Mouse (Mus musculus) lung, postnatal 0 days (tissue): ENCODE measurements at regions not wholly inside any gene's neighbourhood (a gene's known extent, or its start where the extent isn't known, plus 50 kb on each side); places are given as distances from the start of the nearest gene placed in this dataset.

Experiments
- ATAC-seq: fragments of 200-750 bp; cut with Nextera tagmentation; 2 replicates; pipeline ENCODE4 v1.8.0; 2017; ENCODE audit warnings: moderate library complexity
- DNase-seq: peaks from one replicate; pipeline ENCODE4 v3.0.0-alpha.2; 2016; ENCODE audit warnings: low spot score
- H3K27ac ChIP-seq: fragments of 300-500 bp; sonication (generic); 2 replicates; pipeline ENCODE4 v1.5.1; 2014; ENCODE audit warnings: antibody characterized with exemption, mild to moderate bottlenecking, low read length, mixed read lengths
- H3K27me3 ChIP-seq: fragments of 300-500 bp; sonication (generic); replicated peaks from 2 replicates; pipeline ENCODE4 v1.6.1; 2014; ENCODE audit warnings: low read length, mixed read lengths; ENCODE audit not compliant: insufficient read depth
- H3K36me3 ChIP-seq: fragments of 300-500 bp; sonication (generic); 2 replicates; pipeline ENCODE4 v1.6.1; 2014; ENCODE audit warnings: low read length, mixed read lengths; ENCODE audit not compliant: insufficient read depth
- H3K4me1 ChIP-seq: fragments of 300-500 bp; sonication (generic); 2 replicates; pipeline ENCODE4 v1.6.1; 2014; ENCODE audit warnings: antibody characterized with exemption, low read depth, low read length, mixed read lengths; ENCODE audit not compliant: insufficient read depth
- H3K4me2 ChIP-seq: fragments of 300-500 bp; sonication (generic); replicated peaks from 2 replicates; pipeline ENCODE4 v1.6.1; 2014; ENCODE audit warnings: low read depth, mild to moderate bottlenecking, low read length, moderate library complexity, mixed read lengths
- H3K4me3 ChIP-seq: fragments of 300-500 bp; sonication (generic); 2 replicates; pipeline ENCODE4 v1.5.1; 2014; ENCODE audit warnings: low read depth, low read length
- H3K9ac ChIP-seq: fragments of 300-500 bp; sonication (generic); replicated peaks from 2 replicates; pipeline ENCODE4 v1.6.1; 2014; ENCODE audit warnings: low read depth, mild to moderate bottlenecking
- H3K9me3 ChIP-seq: fragments of 300-500 bp; sonication (generic); 2 replicates; pipeline ENCODE4 v1.6.1; 2016; ENCODE audit warnings: low read length, mixed read lengths
- CTCF ChIP-seq: IDR thresholded peaks from 2 replicates; pipeline ENCODE4 v1.5.1; 2016; ENCODE audit warnings: antibody characterized with exemption, mild to moderate bottlenecking
- EP300 ChIP-seq: IDR thresholded peaks from 2 replicates; pipeline ENCODE4 v1.6.1; 2016; ENCODE audit warnings: antibody characterized with exemption, mild to moderate bottlenecking, control low read depth
- WGBS: fragments of 180-500 bp; shearing (Covaris S2); extraction: QIAGEN DNeasy Blood & Tissue Kit; methylation state at CpG from one replicate; pipeline ENCODE4 v1.1.7; 2014; 5-methylcytosine and 5-hydroxymethylcytosine counted together

DNA sequence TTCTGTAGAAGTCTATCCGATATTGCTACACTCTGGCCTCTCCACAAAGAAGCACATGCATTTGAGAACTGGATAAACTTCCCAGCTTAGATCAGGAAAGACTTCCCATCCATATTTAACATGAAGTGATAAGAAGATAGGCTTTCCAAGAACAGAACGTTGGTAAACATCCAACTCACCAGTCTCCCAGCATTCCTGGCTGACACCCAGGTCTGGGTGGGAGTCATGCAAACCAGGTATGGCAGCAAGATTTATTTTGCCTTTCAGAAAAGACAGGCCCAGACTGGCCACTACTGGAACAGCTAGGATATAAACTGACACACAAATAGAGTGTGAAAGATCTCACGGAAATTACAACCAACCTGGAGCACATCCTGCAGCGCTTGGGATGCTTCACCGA lies 459.6 kb downstream of the Psat1 start:
- no peak for TF ChIP-seq CTCF
- TF ChIP-seq EP300: no peak
- H3K4me3 ChIP-seq: no peak overlapping the region
- no peaks in the 10 kb centered on the region for H3K4me1 ChIP-seq
- H3K36me3 ChIP-seq: no peaks in the 10 kb centered on the region
- whole genome bisulfite sequencing: 77% methylated on average over 5 of the region's 5 CpGs
- no peaks in the 10 kb centered on the region for H3K27me3 ChIP-seq
- no peak overlapping the region for H3K4me2 ChIP-seq
- DNase-seq (no peak), ATAC-seq (no peak)
- H3K27ac ChIP-seq: no peak overlapping the region
- H3K9ac ChIP-seq: no peak overlapping the region
- H3K9me3 ChIP-seq: no peaks in the 10 kb centered on the region

DNA sequence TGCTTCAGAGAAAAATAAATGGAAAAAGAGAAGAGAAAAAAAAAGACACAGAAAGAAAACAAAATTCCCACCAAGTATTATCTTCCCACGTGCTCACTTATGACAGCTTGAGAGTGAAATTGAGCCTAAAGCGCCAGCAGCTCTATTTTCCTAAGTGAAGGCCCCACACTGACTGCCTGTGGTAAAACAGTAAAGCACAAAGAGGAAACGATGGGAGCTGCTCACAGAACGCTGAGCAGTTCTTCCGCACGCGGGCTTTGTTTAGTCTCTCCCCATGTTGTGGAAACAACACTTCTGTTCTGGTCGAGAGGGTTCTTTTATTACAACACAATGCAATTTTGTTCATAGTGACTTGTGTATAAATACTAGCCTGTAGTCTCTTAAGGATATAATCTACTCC lies 465.5 kb downstream of the Psat1 start:
- Histone ChIP-seq H3K4me3 (no peak overlapping the region), H3K27me3 (no peaks in the 10 kb centered on the region), H3K4me1 (no peaks in the 10 kb centered on the region), H3K36me3 (no peaks in the 10 kb centered on the region), H3K4me2 (no peak overlapping the region), H3K27ac (no peak overlapping the region), H3K9ac (no peak overlapping the region), H3K9me3 (no peaks in the 10 kb centered on the region)
- whole genome bisulfite sequencing: 44% methylated on average over 8 of the region's 8 CpGs
- DNase-seq (peak; percentile 6), ATAC-seq (no peak; the same call in 1 of the 2 replicates)
- no peak for TF ChIP-seq EP300
- no peak for TF ChIP-seq CTCF

DNA sequence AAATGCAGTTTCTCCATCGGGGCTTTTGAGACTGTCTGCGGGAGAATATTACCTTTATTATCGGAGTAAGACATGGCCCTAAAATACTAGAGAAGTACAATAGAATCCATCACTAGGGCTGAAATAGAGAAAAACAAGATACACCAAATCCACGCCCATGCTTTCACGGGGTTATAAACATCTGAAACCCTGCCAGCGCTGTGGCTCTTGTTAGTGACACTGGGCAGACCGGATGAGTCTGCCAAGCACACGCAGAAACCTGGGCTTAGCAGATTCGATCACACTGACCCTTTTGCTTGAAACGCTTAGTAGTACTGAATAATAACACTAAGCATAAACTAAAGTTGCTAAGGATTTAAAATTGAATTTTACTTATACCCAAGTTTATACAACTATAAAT lies 477.6 kb downstream of the Psat1 start:
- Histone ChIP-seq H3K9me3 (no peaks in the 10 kb centered on the region), H3K4me1 (no peaks in the 10 kb centered on the region), H3K36me3 (no peaks in the 10 kb centered on the region), H3K27ac (no peak overlapping the region), H3K9ac (no peak overlapping the region), H3K4me3 (no peak overlapping the region), H3K27me3 (no peaks in the 10 kb centered on the region), H3K4me2 (no peak overlapping the region)
- no peak for DNase-seq
- ATAC-seq: no peak
- WGBS: 83% methylated on average over 10 of the region's 10 CpGs
- TF ChIP-seq CTCF (no peak), EP300 (no peak)

DNA sequence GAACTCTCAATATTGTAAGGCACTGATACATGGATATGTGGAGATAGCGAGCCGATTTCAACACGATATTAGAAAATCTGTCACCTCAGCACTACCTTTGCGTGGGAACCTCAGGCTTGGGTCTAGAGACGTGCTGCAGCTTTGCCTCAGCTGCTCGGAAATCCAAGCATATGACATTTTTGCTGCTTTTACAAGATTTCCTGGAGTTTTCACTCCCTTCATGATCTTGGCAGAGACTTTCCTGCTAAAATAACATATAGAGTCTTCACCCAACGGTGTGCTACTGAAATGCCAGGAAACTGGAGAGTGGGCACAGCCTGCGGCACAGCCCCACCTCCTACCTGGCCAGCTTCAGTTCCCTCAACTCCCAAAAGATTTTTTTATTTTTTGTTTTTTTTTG lies 480.4 kb downstream of the Psat1 start:
- no peaks in the 10 kb centered on the region for H3K27me3 ChIP-seq
- DNase-seq: no peak
- H3K4me1 ChIP-seq: no peaks in the 10 kb centered on the region
- 85% methylated on average over 8 of the region's 8 CpGs for WGBS
- ATAC-seq: no peak
- H3K27ac ChIP-seq: no peak overlapping the region
- TF ChIP-seq CTCF: no peak
- TF ChIP-seq EP300: no peak
- no peaks in the 10 kb centered on the region for H3K36me3 ChIP-seq
- H3K4me2 ChIP-seq: no peak overlapping the region
- no peak overlapping the region for H3K9ac ChIP-seq
- no peaks in the 10 kb centered on the region for H3K9me3 ChIP-seq
- no peak overlapping the region for H3K4me3 ChIP-seq

DNA sequence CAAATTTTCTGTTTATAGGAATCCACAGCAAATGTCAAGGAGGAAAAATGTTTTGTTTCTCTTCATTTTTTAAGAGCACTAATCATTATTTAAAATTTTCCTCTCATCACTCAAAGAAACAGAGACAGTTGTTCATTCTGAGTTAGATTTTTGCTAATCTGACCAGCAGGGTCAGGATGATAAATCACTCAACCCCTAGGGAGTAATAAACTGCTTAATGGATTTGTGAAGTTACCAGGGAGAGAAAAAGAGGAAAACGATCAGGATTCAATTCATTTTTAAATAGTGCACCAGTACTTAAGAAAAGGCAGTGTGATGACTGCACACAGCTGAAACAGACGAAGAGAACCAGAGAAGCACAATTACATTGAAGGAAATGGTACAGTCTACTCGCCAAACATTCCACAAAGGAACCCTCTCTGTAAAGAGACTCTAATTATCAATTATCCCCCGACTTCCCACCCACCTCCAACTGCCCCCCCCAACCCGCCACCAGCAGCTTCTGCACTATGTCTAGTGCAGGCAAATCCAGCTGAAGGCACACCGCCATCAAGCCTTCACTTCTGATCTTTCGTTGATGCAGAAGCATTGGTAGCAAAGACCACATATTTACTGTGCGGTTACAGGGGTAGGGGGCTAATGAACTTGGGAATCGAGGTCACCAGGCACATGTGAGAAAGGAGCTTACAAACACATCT lies 481.9 kb downstream of the Psat1 start:
- Histone ChIP-seq H3K9ac (no peak overlapping the region), H3K4me2 (no peak overlapping the region), H3K4me3 (no peak overlapping the region), H3K27me3 (no peaks in the 10 kb centered on the region), H3K27ac (no peak overlapping the region), H3K9me3 (no peaks in the 10 kb centered on the region), H3K36me3 (no peaks in the 10 kb centered on the region), H3K4me1 (no peaks in the 10 kb centered on the region)
- 35% methylated on average over 9 of the region's 9 CpGs for WGBS
- TF ChIP-seq EP300: no peak
- TF ChIP-seq CTCF: no peak
- no peak for ATAC-seq
- DNase-seq: no peak

DNA sequence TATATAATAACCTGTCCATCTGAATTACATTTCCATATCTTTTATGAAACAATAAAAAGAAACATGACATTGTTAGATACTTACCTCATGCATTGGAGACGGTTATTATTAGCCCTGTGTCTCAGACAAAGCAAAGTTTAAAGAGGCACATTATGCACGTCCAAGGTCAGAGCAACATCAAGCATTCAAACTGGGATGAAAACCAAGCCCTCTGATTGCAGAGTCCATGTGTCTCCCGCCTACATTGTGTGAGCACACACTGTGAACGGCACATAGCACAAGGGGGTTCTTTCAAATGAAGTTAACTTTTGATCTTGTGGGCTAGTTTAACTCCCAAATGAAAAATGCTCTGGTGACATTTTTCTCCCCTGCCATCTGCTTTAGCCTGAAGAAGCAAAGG lies 489.3 kb downstream of the Psat1 start:
- DNase-seq (no peak), ATAC-seq (no peak)
- Histone ChIP-seq H3K36me3 (no peaks in the 10 kb centered on the region), H3K27ac (no peak overlapping the region), H3K9ac (no peak overlapping the region), H3K4me3 (no peak overlapping the region), H3K4me2 (no peak overlapping the region), H3K27me3 (no peaks in the 10 kb centered on the region), H3K9me3 (no peaks in the 10 kb centered on the region), H3K4me1 (no peaks in the 10 kb centered on the region)
- no peak for TF ChIP-seq EP300
- no peak for TF ChIP-seq CTCF
- WGBS: 51% methylated on average over 4 of the region's 4 CpGs
